Mouse (Mus musculus) CH12.LX (cell line): ENCODE data around the gene S100pbp.

Experiments
- BHLHE40 ChIP-seq: IDR thresholded peaks from 2 replicates; pipeline ENCODE4 v1.6.1; 2011; ENCODE audit warnings: mild to moderate bottlenecking, low read depth, low read length, improper control_type of control experiment
- CHD2 ChIP-seq: IDR thresholded peaks from 2 replicates; pipeline ENCODE4 v1.6.1; 2011; ENCODE audit warnings: low read length, improper control_type of control experiment
- CTCF ChIP-seq, 2 experiments: IDR thresholded peaks in 1 of 2; conservative IDR thresholded peaks in 1 of 2; 2 replicates each; pipeline ENCODE4 v1.5.1; 2011 to 2012; ENCODE audit warnings: low read depth in 2 of 2, low read length in 2 of 2, improper control_type of control experiment in 1 of 2, inconsistent platforms in 1 of 2, mild to moderate bottlenecking in 1 of 2, moderate library complexity in 1 of 2
- E2F4 ChIP-seq: IDR thresholded peaks from 2 replicates; pipeline ENCODE4 v1.6.1; 2011; ENCODE audit warnings: low read depth, low read length, improper control_type of control experiment; ENCODE audit not compliant: insufficient replicate concordance
- EP300 ChIP-seq: IDR thresholded peaks from 2 replicates; pipeline ENCODE4 v1.6.1; 2011; ENCODE audit warnings: low read length, improper control_type of control experiment
- MAX ChIP-seq: IDR thresholded peaks from 2 replicates; pipeline ENCODE4 v1.6.1; 2011; ENCODE audit warnings: low read length, improper control_type of control experiment
- MAZ ChIP-seq: IDR thresholded peaks from 2 replicates; pipeline ENCODE4 v1.6.1; 2012; ENCODE audit warnings: low read depth, mild to moderate bottlenecking, inconsistent platforms, low read length, improper control_type of control experiment, moderate library complexity
- POLR2A ChIP-seq: IDR thresholded peaks from 2 replicates; pipeline ENCODE4 v1.6.1; 2011; ENCODE audit warnings: low read depth, mild to moderate bottlenecking, improper control_type of control experiment, low read length
- RAD21 ChIP-seq: IDR thresholded peaks from 2 replicates; pipeline ENCODE4 v1.6.1; 2011; ENCODE audit warnings: low read depth, mild to moderate bottlenecking, low read length, improper control_type of control experiment, moderate library complexity
- TCF12 ChIP-seq: IDR thresholded peaks from 2 replicates; pipeline ENCODE4 v1.6.1; 2014; ENCODE audit warnings: low read depth, mild to moderate bottlenecking, inconsistent platforms, low read length, improper control_type of control experiment
- ZKSCAN1 ChIP-seq: IDR thresholded peaks from 2 replicates; pipeline ENCODE4 v1.6.1; 2012; ENCODE audit warnings: low read depth, inconsistent platforms, low read length, improper control_type of control experiment, borderline replicate concordance
- ZNF384 ChIP-seq: IDR thresholded peaks from 2 replicates; pipeline ENCODE4 v1.6.1; 2012; ENCODE audit warnings: low read depth, low read length, improper control_type of control experiment, inconsistent platforms

GRCm38 (mm10) chr4:129227985-129228381 lies 38.5 kb upstream of the S100pbp start:
- TF ChIP-seq ZNF384, result no peak
- no peak for TF ChIP-seq E2F4
- no peak for TF ChIP-seq CTCF (conservative IDR thresholded peaks at IDR 0.05 in 1 of 2, IDR thresholded peaks at IDR 0.05 in 1 of 2; ENCODE audit: low read depth in 2 of 2, low read length in 2 of 2)
- TF ChIP-seq POLR2A, result no peak
- no peak for TF ChIP-seq EP300
- no peak for TF ChIP-seq CHD2
- no peak for TF ChIP-seq TCF12
- no peak for TF ChIP-seq MAZ
- no peak for TF ChIP-seq BHLHE40
- no peak for TF ChIP-seq ZKSCAN1
- no peak for TF ChIP-seq RAD21
- no peak for TF ChIP-seq MAX
